Mouse (Mus musculus) layer of hippocampus, postnatal 10 days (tissue): ENCODE measurements at regions not wholly inside any gene's neighbourhood (a gene's known extent, or its start where the extent isn't known, plus 50 kb on each side); places are given as distances from the start of the nearest gene placed in this dataset.

Source experiments
- DNase-seq, 2 experiments: peaks; one replicate each; pipeline ENCODE4 v3.0.0; 2021; ENCODE audit warnings: low spot score in 2 of 2

DNA sequence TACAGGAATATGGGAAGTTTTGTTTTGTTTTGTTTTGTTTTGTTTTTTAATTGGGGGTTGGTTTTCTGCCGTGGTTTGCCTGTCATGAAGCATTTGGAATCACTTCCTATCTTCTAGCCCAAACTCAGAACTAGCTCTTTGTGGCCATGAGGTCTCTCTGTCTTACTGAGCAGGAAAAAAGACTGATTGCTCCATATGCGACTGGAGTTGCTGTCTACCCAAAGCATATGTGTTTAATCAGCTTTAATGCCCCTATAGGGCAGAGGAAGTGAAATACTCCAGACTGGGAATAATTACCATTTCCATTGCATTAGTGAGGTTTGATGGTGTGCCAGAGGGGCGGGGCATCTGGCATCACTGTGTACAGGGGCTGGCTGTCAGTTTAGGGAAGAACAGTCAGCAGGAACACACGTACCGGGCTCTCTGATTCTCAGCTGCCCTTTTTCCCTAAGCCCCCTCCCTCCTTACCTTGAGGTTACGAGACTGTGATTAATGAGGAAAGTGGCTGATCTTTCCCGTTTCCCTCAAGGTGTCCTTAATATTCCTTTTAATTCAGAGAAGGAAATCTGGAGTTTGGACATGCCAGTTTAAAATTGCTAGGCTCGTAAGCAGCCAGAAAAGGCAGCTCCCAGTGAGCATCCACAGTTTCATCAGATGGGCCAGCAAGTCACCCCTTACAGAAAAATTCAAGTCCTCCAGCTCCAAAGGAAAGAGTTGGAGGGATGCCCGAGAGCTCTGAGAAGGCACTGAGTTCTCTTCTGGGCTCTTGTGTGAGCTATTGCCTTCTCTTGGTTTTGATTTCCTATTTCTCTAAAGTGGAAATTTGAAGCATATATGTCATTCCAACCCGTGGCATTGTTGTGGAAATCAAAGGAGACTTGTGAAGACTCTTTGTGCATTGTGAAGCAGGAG is 2482.1 kb upstream of the 5930422O12Rik start:
- DNase-seq, result no peak

DNA sequence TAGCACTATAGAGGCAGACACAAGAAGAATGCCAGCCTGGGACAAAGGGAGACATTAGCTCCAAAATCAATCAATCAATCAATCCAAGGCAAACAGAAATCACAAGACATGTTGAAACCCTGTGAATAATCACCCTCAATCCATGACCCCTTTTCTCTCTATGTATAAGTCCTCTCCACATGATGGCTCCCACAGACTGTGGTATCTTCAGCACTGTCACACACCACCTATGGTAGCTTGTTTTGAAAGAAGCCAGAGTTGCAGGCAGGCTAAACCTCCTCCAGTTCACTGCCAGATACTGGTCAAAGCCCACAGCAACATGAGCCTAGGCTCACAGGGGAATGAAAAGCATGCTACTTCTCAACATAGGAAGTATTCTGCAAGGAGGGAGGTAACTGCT is 2475.7 kb upstream of the 5930422O12Rik start:
- DNase-seq, result no peak

- DNase-seq, result no peak
These were observed 2468.9 kb upstream of the 5930422O12Rik start for GRCm38 (mm10) chr8:30959436-30960180.

- no peak for DNase-seq
These were observed 2468.0 kb upstream of the 5930422O12Rik start for GRCm38 (mm10) chr8:30960486-30960885.

- DNase-seq, result no peak
These were observed 2466.3 kb upstream of the 5930422O12Rik start for GRCm38 (mm10) chr8:30962207-30962606.

GRCm38 (mm10) chr8:30982814-30983213 is 2445.7 kb upstream of the 5930422O12Rik start:
- no peak for DNase-seq

- no peak for DNase-seq
These were observed 2440.5 kb upstream of the 5930422O12Rik start for GRCm38 (mm10) chr8:30988051-30988450.

DNA sequence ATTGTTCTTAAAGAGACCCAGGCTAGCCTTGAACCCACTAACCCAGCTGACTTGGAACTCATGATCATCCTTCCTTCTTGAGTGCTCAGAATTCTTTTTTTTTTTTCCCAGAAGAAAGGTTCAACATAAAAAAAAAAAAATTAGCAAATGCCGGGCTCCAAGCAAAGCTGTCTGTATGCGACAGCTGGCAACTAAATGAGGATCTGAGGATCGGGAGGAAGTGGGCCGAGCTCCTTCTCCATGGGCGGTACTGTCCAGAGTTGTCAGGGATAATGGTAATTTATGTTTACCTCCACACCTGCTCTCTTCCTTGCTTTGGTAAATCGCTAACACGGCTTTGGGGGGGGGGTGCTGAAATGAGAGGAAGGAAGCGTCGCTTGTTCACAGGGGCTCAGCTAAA is 2429.9 kb upstream of the 5930422O12Rik start:
- DNase-seq, result no peak

DNA sequence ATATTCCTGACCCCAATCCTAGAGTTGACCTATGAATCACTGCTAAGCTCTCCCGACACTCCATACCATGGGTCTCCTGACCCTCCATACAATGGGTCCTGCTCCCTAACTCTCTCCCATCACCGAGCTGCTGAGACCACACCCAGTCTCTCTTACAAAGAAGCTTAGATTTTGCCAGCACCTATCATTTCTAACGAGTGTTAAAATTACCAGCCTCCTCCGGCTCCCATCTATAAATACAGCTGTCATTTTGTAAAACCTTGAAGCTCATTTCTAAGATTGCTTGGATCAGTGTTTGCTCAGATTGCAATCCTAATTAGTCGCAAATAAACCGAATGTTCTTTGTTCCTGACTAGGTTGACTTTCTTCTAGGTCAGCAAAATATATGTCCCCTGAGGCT is 2428.4 kb upstream of the 5930422O12Rik start:
- no peak for DNase-seq

DNA sequence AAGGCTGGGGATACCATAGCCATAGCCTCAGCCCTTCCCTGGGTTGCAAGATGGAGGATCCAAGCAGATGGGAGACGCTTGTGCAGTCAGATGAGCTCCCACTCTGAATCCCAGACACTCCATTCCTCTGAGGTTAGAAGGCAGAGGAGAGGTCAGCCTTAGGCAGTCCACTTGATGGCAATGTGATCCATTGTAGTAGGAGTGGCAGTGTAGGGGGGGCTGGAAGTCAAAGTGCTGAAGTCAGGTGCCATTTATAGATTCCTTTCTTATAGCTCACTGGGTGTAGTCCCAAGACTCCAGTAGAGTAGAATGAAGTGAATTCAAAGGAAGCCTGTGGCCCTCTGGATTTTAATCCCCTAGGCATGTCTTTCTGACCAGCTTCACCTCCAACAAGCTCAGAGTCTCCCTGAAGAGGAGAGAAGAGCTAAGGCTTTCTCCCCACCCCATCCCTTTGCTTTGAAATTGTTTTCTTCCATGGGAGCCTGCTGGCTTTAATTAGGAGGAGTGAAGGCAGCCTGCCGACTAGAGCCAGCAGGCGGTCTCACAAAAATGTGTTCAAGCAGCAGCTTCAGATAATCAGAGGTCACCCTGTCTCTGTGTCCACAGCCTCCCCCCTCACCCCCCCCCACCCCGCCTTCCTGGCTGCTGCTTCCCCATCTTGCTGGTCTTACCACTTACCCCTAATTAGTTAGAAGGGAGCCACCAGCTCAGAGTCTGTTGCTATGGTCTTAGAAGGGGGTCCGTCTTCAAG is 2426.4 kb upstream of the 5930422O12Rik start:
- DNase-seq, result no peak

- DNase-seq, result no peak
These were observed 2420.2 kb upstream of the 5930422O12Rik start for GRCm38 (mm10) chr8:31008309-31008708.

DNA sequence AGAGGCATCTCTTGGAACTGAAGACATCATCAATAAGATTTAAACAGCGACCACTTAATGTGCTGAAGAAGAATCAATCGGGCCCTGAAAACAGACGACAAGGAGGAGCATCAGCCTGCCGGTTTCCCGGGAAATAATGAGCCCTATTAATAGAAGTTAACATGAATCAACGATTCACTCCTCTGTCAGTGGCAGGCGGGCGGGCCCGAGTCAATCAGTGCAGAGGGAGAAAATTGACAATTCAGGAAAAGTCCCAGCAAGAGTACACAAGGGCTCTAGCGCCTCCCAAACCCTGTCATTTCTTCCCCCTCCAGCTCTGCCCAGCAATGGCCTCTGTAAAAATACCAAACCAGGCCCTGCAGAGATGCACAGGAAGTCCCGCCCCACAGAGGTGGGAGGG is 2416.4 kb upstream of the 5930422O12Rik start:
- DNase-seq, result peak; percentile 31 to 52

DNA sequence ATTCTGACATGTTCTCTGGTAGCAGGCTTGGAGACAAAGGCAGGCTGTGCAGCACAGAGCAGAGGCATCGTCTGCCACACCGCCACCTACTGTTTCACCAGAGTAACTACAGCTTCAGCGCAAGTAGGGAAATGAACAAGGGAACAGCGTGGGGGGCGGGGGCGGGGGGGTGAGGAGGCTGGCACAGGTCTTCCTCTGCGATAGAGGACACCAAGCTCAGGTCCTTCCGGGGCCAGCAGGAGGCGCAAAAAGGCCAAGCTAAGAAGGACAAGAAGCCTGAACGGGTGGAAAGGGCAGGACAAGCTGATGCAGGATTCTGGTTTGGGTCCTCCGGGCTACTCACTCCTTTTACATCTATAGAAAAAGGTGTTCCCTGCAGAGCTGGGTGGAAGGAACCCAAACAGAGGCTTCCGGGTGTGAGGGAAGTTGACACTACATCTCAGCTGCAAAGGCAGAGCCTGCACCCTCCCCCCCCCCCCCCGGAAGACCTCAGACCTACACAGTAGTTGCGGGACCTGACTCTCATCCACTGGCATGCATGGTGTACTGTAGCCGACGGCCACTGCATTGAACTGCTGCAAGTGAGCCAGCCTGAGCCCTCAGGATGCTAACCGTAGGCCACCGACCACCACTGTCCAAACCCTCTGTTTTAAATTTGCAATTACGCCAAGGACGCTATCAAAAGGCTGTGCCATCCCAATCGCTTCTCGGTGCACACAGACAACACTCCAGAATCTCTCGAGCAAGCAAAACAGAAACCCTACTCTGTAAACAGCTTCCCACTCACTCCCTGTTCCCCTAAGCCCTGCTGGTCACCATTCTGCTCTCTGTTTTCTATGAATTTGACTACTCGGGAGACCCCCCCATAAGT is 2396.6 kb upstream of the 5930422O12Rik start:
- peak; percentile 72 to 85 for DNase-seq

DNA sequence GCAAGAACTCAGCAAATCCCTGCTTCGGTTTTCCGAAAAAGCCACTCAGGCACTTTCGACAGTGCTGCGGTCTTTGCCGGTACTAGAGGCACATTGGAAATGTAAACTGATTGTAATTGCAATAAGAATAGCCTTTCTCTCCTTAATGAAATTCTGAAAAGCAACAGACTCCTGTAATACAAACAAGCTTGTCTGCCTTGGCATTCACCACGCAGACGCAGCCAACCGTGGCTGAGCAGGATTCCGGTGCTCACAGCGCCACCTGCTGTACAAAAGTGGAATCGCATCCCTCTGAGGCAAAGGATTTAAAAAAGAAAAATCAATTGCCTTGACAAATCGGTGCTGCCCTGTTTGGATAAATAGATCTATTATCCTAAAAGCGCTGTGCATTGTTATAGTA is 2395.2 kb upstream of the 5930422O12Rik start:
- peak; percentile 95 to 98 for DNase-seq

GRCm38 (mm10) chr8:31036892-31037291 is 2391.6 kb upstream of the 5930422O12Rik start:
- no peak for DNase-seq
